Mouse (Mus musculus) liver, embryonic 13.5 days (tissue): ENCODE results near the gene Pnpla1. TPM values are rescaled to one million over a fixed set of nuclear protein-coding genes. Genes with fewer than 3 reads are reported as not detected.

Experiments used
- ATAC-seq: fragments of 200-750 bp; cut with Nextera tagmentation; 2 replicates; pipeline ENCODE4 v1.8.0; 2017; ENCODE audit warnings: low read depth, mild to moderate bottlenecking, moderate number of reproducible peaks, moderate library complexity
- DNase-seq: peaks from one replicate; pipeline ENCODE4 v3.0.0; 2022
- H3K27ac ChIP-seq: fragments of 300-500 bp; sonication (generic); 2 replicates; pipeline ENCODE4 v1.5.1; 2015; ENCODE audit warnings: moderate library complexity, mild to moderate bottlenecking, inconsistent platforms
- H3K27me3 ChIP-seq: fragments of 300-500 bp; sonication (generic); 2 replicates; pipeline ENCODE4 v1.6.1; 2015; ENCODE audit warnings: mild to moderate bottlenecking, inconsistent platforms
- H3K36me3 ChIP-seq: fragments of 300-500 bp; sonication (generic); 2 replicates; pipeline ENCODE4 v1.6.1; 2015; ENCODE audit warnings: mild to moderate bottlenecking, inconsistent platforms
- H3K4me1 ChIP-seq: fragments of 300-500 bp; sonication (generic); replicated peaks from 2 replicates; pipeline ENCODE4 v1.6.1; 2015; ENCODE audit warnings: inconsistent platforms
- H3K4me2 ChIP-seq: fragments of 300-500 bp; sonication (generic); 2 replicates; pipeline ENCODE4 v1.6.1; 2015; ENCODE audit warnings: inconsistent platforms, mild to moderate bottlenecking, moderate library complexity
- H3K4me3 ChIP-seq: fragments of 300-500 bp; sonication (generic); replicated peaks from 2 replicates; pipeline ENCODE4 v1.5.1; 2015; ENCODE audit warnings: mild to moderate bottlenecking, inconsistent platforms
- H3K9ac ChIP-seq: fragments of 300-500 bp; sonication (generic); 2 replicates; pipeline ENCODE4 v1.6.1; 2015; ENCODE audit warnings: mild to moderate bottlenecking, inconsistent platforms
- H3K9me3 ChIP-seq: fragments of 300-500 bp; sonication (generic); replicated peaks from 2 replicates; pipeline ENCODE4 v1.6.1; 2016; ENCODE audit warnings: inconsistent platforms
- WGBS: fragments of 180-500 bp; shearing (Covaris S2); methylation state at CpG from one replicate; pipeline ENCODE4 v1.1.7; 2015; ENCODE audit not compliant: insufficient replicate concordance; 5-methylcytosine and 5-hydroxymethylcytosine counted together
- polyA plus RNA-seq: library from polyadenylated mRNA; unstranded; fragments of >200 nt; fragmentation: Nextera tagmentation; extraction: Ambion mirVana; gene quantifications from 2 replicates; pipeline ENCODE4 v1.2.1, GENCODE M21; 2015

Gene Pnpla1
- polyA plus RNA-seq, 1 experiment from 2014 or later, result not detected

GRCm38 (mm10) chr17:28870435-28870834 is 12.2 kb downstream of the Pnpla1 start:
- WGBS, result 55% methylated on average over 5 of the region's 5 CpGs
- DNase-seq, result no peak
- H3K9me3 ChIP-seq, result no peaks in the 10 kb centered on the region

DNA sequence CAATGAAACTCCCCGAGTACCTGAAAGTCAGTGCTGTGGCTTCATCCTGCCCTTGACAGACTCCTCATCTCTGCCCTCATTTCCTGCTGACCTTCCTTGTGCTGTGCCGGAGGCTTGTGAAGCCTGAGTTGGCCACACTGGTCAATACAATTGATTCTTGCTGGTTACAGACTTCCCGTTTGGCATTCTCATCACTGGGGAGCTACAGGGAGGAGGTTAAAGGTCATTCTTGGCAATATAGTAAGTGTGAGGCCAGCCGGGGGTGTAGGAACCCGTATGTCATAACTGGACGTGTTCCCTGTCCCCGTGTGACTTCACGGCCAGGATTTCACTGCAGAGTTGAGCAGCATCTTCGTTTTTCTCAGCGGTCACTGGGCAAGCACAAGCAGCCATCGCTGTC is 13.6 kb downstream of the Pnpla1 start:
- H3K27ac ChIP-seq, result no peak overlapping the region
- no peak overlapping the region for H3K4me2 ChIP-seq
- peaks cover 12% of the 10 kb centered on the region; the same call in 1 of the 2 replicates for H3K27me3 ChIP-seq
- WGBS, result 49% methylated on average over 11 of the region's 11 CpGs
- H3K4me3 ChIP-seq, result no peak overlapping the region
- DNase-seq (no peak), ATAC-seq (no peak)
- H3K36me3 ChIP-seq, result no peaks in the 10 kb centered on the region
- no peaks in the 10 kb centered on the region for H3K9me3 ChIP-seq
- no peak overlapping the region for H3K9ac ChIP-seq
- peaks cover 26% of the 10 kb centered on the region for H3K4me1 ChIP-seq

More at GRCm38 (mm10) chr17:28870435-28870834, 12.2 kb downstream of the Pnpla1 start:
- Histone ChIP-seq H3K36me3 (no peaks in the 10 kb centered on the region), H3K4me1 (peaks cover 19% of the 10 kb centered on the region), H3K4me2 (no peak overlapping the region), H3K27me3 (0 out of 2 replicates have a peak, but pooled peaks cover 3% of the 10 kb centered on the region), H3K4me3 (no peak overlapping the region), H3K27ac (no peak overlapping the region), H3K9ac (no peak overlapping the region)
- ATAC-seq, result no peak

- DNase-seq, result no peak
- Histone ChIP-seq H3K4me1 (peaks cover 28% of the 10 kb centered on the region), H3K9ac (no peak overlapping the region), H3K27ac (no peak overlapping the region), H3K36me3 (no peaks in the 10 kb centered on the region), H3K27me3 (peaks cover 14% of the 10 kb centered on the region; the same call in 1 of the 2 replicates), H3K4me3 (no peak overlapping the region), H3K9me3 (no peaks in the 10 kb centered on the region), H3K4me2 (no peak overlapping the region)
- 62% methylated on average over 7 of the region's 7 CpGs for WGBS
- ATAC-seq, result no peak
These were observed 14.1 kb downstream of the Pnpla1 start for GRCm38 (mm10) chr17:28872322-28872721.

DNA sequence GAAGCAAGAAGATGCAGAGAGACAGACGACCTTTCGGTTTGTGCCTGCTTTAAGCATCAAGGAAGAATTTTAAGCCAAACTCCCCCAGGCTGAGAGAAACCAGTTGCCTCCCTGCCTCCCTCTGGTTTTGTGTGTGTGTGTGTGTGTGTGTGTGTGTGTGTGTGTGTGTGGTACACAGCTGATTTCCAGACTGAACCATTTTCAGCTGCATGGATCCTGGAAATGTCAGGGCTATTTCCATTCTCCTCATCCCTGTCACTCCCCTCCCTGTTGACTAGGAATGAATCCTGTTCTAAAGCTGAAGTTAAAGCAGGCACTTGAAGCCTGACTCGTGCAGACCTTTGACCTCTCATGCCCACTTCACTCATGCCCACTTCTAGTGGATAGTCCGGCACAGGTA is 16.0 kb downstream of the Pnpla1 start:
- H3K4me2 ChIP-seq, result no peak overlapping the region
- H3K4me1 ChIP-seq, result peaks cover 25% of the 10 kb centered on the region
- ATAC-seq (no peak), DNase-seq (no peak)
- no peak overlapping the region for H3K9ac ChIP-seq
- no peaks in the 10 kb centered on the region for H3K36me3 ChIP-seq
- peaks cover 19% of the 10 kb centered on the region; the same call in 1 of the 2 replicates for H3K27me3 ChIP-seq
- no peak overlapping the region for H3K27ac ChIP-seq
- H3K4me3 ChIP-seq, result no peak overlapping the region
- H3K9me3 ChIP-seq, result no peaks in the 10 kb centered on the region
- 60% methylated on average over 4 of the region's 4 CpGs for WGBS

DNA sequence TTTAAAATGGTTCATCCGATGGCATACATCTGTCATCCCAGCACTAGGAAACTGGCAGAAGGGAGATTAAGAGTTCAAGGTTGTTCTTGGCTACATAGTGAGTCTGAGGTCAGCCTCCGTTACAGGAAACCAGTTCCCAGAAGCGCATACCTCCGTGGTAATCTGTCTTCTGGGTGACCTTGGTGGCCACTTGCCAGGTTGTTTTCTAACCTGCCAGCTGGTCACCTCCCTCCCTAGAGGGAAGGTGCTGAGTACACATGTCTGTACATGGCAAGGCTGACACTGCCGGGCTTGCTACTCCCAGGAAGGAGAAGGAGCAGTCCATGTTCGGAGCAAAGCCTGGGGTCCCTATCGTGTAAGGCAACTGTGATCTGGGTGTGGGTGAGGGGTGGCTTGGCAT is 16.6 kb downstream of the Pnpla1 start:
- Histone ChIP-seq H3K36me3 (no peaks in the 10 kb centered on the region), H3K9me3 (no peaks in the 10 kb centered on the region), H3K4me2 (no peak overlapping the region), H3K4me3 (no peak overlapping the region), H3K27ac (no peak overlapping the region), H3K9ac (no peak overlapping the region), H3K27me3 (peaks cover 18% of the 10 kb centered on the region; the same call in 1 of the 2 replicates), H3K4me1 (peaks cover 21% of the 10 kb centered on the region)
- DNase-seq (no peak), ATAC-seq (no peak)
- WGBS, result 59% methylated on average over 7 of the region's 7 CpGs

DNA sequence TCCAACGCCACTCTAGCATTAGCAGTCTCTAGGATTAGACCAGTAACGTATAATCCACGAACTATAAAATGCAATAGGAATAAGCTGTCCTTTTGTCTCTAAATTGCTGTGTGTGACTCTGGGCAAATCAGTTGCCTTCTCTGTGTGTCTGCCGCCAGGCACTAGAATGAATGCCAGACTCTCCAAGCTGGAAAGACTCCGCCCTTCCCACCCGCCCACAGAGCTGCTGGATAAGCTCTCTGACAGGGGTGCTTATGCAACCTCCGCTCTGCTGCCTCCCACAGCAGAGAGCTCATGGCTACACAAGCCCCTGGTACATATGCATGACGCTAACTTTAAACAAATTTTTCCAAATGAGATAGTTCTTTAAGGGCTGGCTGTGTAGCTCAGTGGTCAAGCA is 17.1 kb downstream of the Pnpla1 start:
- no peak overlapping the region for H3K4me2 ChIP-seq
- DNase-seq, result no peak
- H3K4me3 ChIP-seq, result no peak overlapping the region
- WGBS, result 44% methylated on average over 8 of the region's 8 CpGs
- H3K27ac ChIP-seq, result no peak overlapping the region
- peak; percentile 61; the same call in 1 of the 2 replicates for ATAC-seq
- peaks cover 21% of the 10 kb centered on the region for H3K4me1 ChIP-seq
- no peaks in the 10 kb centered on the region for H3K9me3 ChIP-seq
- peaks cover 21% of the 10 kb centered on the region for H3K27me3 ChIP-seq
- H3K9ac ChIP-seq, result no peak overlapping the region
- no peaks in the 10 kb centered on the region for H3K36me3 ChIP-seq

DNA sequence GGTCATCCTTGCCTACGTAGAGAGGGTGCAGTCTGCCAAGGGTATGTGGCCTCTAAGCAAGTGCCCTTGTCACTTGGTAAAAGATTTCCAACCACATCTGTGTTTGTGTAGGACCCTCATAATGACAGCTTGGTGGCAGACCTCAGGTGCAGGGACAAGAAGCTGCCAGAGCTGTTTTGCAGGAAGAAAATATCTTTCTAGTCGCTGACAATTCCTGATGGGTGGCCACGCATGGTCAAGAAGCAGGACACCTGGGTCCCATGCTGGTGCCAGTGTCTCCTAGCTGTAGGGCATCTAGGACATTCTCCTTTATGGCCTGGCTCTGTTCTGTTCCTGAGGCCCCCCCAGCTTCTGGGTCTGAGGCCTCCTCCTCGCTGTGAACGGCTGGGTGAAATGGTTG is 18.1 kb downstream of the Pnpla1 start:
- WGBS, result 79% methylated on average over 5 of the region's 5 CpGs
- H3K4me2 ChIP-seq, result no peak overlapping the region
- peaks cover 20% of the 10 kb centered on the region for H3K4me1 ChIP-seq
- H3K27ac ChIP-seq, result no peak overlapping the region
- no peaks in the 10 kb centered on the region for H3K36me3 ChIP-seq
- ATAC-seq (no peak), DNase-seq (no peak)
- H3K9me3 ChIP-seq, result no peaks in the 10 kb centered on the region
- peaks cover 32% of the 10 kb centered on the region for H3K27me3 ChIP-seq
- H3K4me3 ChIP-seq, result no peak overlapping the region
- no peak overlapping the region for H3K9ac ChIP-seq

GRCm38 (mm10) chr17:28876821-28877220 is 18.6 kb downstream of the Pnpla1 start:
- peaks cover 15% of the 10 kb centered on the region for H3K4me1 ChIP-seq
- H3K4me2 ChIP-seq, result no peak overlapping the region
- no peaks in the 10 kb centered on the region for H3K36me3 ChIP-seq
- no peaks in the 10 kb centered on the region for H3K9me3 ChIP-seq
- H3K4me3 ChIP-seq, result no peak overlapping the region
- no peak overlapping the region for H3K9ac ChIP-seq
- ATAC-seq, result no peak
- no peak overlapping the region for H3K27ac ChIP-seq
- 16% methylated on average over 19 of the region's 19 CpGs for WGBS
- no peak for DNase-seq
- H3K27me3 ChIP-seq, result peaks cover 35% of the 10 kb centered on the region

- peaks cover 24% of the 10 kb centered on the region for H3K4me1 ChIP-seq
- WGBS, result 9% methylated on average over 18 of the region's 18 CpGs
- H3K27me3 ChIP-seq, result peaks cover 35% of the 10 kb centered on the region
- no peak overlapping the region for H3K27ac ChIP-seq
- DNase-seq (peak; percentile 65), ATAC-seq (no peak)
- H3K9me3 ChIP-seq, result no peaks in the 10 kb centered on the region
- no peak overlapping the region for H3K4me2 ChIP-seq
- no peak overlapping the region for H3K4me3 ChIP-seq
- H3K9ac ChIP-seq, result no peak overlapping the region
- H3K36me3 ChIP-seq, result no peaks in the 10 kb centered on the region
These were observed 21.8 kb downstream of the Pnpla1 start for GRCm38 (mm10) chr17:28879931-28880391.

DNA sequence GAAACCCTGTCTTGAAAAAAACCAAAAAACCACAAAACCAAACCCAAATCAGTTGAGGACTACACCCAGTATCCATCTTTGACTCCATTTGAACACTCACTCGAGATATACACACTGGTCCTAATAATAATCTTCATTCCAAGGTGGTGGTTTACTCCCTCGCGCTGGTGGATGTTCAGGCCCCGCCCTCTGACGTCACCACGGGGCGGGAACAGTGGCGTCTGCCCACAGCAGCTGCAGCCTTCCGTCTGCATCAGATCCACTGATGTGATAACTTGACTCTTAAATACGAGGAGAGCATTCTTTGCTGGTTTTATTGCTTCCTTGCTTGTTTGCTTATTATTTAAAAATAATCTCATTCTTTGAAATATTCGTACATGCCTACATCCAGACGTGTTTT is 24.1 kb downstream of the Pnpla1 start:
- Histone ChIP-seq H3K27me3 (peaks cover 25% of the 10 kb centered on the region), H3K4me1 (peaks cover 12% of the 10 kb centered on the region), H3K4me2 (peak overlapping the region; percentile 23; the same call in 1 of the 2 replicates), H3K4me3 (no peak overlapping the region), H3K36me3 (no peaks in the 10 kb centered on the region), H3K27ac (no peak overlapping the region), H3K9ac (no peak overlapping the region), H3K9me3 (no peaks in the 10 kb centered on the region)
- 2% methylated on average over 12 of the region's 12 CpGs for WGBS
- ATAC-seq (peak; percentile 52; the same call in 1 of the 2 replicates), DNase-seq (peak; percentile 72)

DNA sequence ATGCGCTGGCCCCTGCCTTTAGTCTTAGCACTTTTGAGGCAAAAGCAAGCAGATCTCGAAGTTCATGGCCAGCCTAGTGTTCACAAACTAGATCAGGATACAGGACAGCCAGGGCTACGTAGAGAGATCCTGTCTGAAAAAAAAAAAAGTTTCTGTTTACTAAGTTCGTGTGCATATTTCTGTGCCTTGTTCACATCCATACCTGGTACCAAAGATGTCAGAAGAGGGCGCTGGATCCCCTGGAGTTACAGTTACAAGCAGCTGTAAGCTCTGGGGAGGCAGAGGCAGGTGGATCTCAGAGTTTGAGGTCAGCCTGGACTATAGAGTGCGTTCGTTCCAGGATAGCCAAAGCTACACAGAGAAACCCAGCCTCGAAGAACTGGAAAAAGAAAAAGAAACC is 24.6 kb downstream of the Pnpla1 start:
- WGBS, result 29% methylated on average over 8 of the region's 8 CpGs
- no peak for ATAC-seq

DNA sequence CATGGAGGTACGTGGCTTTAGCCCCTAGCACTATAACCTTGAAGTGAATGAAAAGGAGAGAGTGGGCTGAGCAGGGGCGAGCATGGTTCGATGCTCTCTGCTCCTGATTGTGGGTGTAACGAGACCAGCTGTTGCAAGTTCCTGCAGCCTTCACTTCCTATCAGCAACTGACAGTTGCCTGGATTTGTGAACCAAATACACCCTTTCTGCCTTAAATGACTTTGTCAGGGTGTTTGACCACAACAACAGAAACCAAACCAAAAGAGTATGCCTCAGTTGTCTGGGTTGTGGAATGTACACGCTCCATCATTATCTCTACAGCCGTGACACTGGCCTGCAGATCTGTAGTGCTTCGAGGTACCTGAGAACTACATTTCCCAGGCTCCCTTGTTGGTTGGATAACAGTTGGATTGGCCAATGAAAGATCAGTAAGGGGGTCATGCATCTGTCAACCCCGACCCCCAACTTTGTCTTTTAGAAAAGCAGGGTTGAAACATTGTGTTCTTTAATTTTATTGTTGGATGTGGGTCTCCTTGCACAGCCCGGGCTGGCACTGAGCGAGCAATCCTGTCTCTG is 25.8 kb downstream of the Pnpla1 start:
- H3K36me3 ChIP-seq, result no peaks in the 10 kb centered on the region
- H3K27ac ChIP-seq, result no peak overlapping the region
- no peak overlapping the region for H3K9ac ChIP-seq
- ATAC-seq (no peak), DNase-seq (no peak)
- H3K27me3 ChIP-seq, result peaks cover 22% of the 10 kb centered on the region
- no peaks in the 10 kb centered on the region for H3K9me3 ChIP-seq
- WGBS, result 40% methylated on average over 10 of the region's 10 CpGs
- H3K4me1 ChIP-seq, result peaks cover 12% of the 10 kb centered on the region
- no peak overlapping the region for H3K4me3 ChIP-seq
- H3K4me2 ChIP-seq, result no peak overlapping the region

More for the DNA sequence above, 24.6 kb downstream of the Pnpla1 start:
- Histone ChIP-seq H3K4me2 (peak overlapping the region; percentile 23; the same call in 1 of the 2 replicates), H3K9me3 (no peaks in the 10 kb centered on the region), H3K9ac (no peak overlapping the region), H3K36me3 (no peaks in the 10 kb centered on the region), H3K4me1 (peaks cover 12% of the 10 kb centered on the region), H3K27me3 (peaks cover 23% of the 10 kb centered on the region), H3K4me3 (no peak overlapping the region), H3K27ac (no peak overlapping the region)
- DNase-seq, result no peak
